Mouse (Mus musculus): ENCODE results near the gene Zfp219. TPM values are rescaled to one million over a fixed set of nuclear protein-coding genes. Genes with fewer than 3 reads are reported as not detected.

The Zfp219 gene
- polyA plus RNA-seq, 1 experiment from 2014 or later, result 33.7 TPM

GRCm38 (mm10) chr14:51983251-51983650, 37.3 kb downstream of the Zfp219 start:
- 62% methylated on average over 4 of the region's 4 CpGs for WGBS
- H3K36me3 ChIP-seq, result peaks cover 14% of the 10 kb centered on the region
- H3K9ac ChIP-seq, result no peak overlapping the region
- no peaks in the 10 kb centered on the region for H3K9me3 ChIP-seq (replicated peaks)
- H3K27me3 ChIP-seq, result no peaks in the 10 kb centered on the region
- H3K4me2 ChIP-seq (replicated peaks), result no peak overlapping the region
- no peak overlapping the region for H3K27ac ChIP-seq (replicated peaks)
- peaks cover 21% of the 10 kb centered on the region for H3K4me1 ChIP-seq
- no peak for ATAC-seq (ENCODE audit: insufficient number of reproducible peaks, low FRiP score, low TSS enrichment, low read depth)
- H3K4me3 ChIP-seq (replicated peaks), result no peak overlapping the region

- ATAC-seq (ENCODE audit: insufficient number of reproducible peaks, low FRiP score, low TSS enrichment, low read depth), result no peak
- Histone ChIP-seq H3K9ac (no peak overlapping the region), H3K9me3 (replicated peaks) (no peaks in the 10 kb centered on the region), H3K4me2 (replicated peaks) (no peak overlapping the region), H3K27ac (replicated peaks) (no peak overlapping the region), H3K4me1 (peaks cover 4% of the 10 kb centered on the region; the same call in 1 of the 2 replicates), H3K4me3 (replicated peaks) (no peak overlapping the region), H3K27me3 (no peaks in the 10 kb centered on the region), H3K36me3 (no peaks in the 10 kb centered on the region)
- 83% methylated on average over 3 of the region's 3 CpGs for WGBS
Observed at GRCm38 (mm10) chr14:51979252-51979651, 41.3 kb downstream of the Zfp219 start.

GRCm38 (mm10) chr14:51967400-51967799, 53.1 kb downstream of the Zfp219 start:
- Histone ChIP-seq H3K9me3 (replicated peaks) (no peaks in the 10 kb centered on the region), H3K4me2 (replicated peaks) (no peak overlapping the region), H3K36me3 (no peaks in the 10 kb centered on the region), H3K27ac (replicated peaks) (no peak overlapping the region), H3K4me1 (no peaks in the 10 kb centered on the region), H3K4me3 (replicated peaks) (no peak overlapping the region), H3K27me3 (no peaks in the 10 kb centered on the region), H3K9ac (no peak overlapping the region)
- 67% methylated on average over 3 of the region's 3 CpGs for WGBS
- ATAC-seq (ENCODE audit: insufficient number of reproducible peaks, low FRiP score, low TSS enrichment, low read depth), result no peak

- Histone ChIP-seq H3K4me2 (replicated peaks) (no peak overlapping the region), H3K9ac (no peak overlapping the region), H3K27me3 (no peaks in the 10 kb centered on the region), H3K4me3 (replicated peaks) (no peak overlapping the region), H3K4me1 (no peaks in the 10 kb centered on the region), H3K9me3 (replicated peaks) (no peaks in the 10 kb centered on the region), H3K27ac (replicated peaks) (no peak overlapping the region), H3K36me3 (no peaks in the 10 kb centered on the region)
- WGBS, result 82% methylated on average over 2 of the region's 2 CpGs
- no peak for ATAC-seq (ENCODE audit: insufficient number of reproducible peaks, low FRiP score, low TSS enrichment, low read depth)
Observed at GRCm38 (mm10) chr14:51960316-51960715, 60.2 kb downstream of the Zfp219 start.

Other genes starting within 250 kb of the Zfp219 start
- not detected in 2 replicates for gene Ang4, start 247.1 kb downstream of the Zfp219 start, polyA plus RNA-seq (2015; fragmentation: Nextera tagmentation; extraction: Ambion mirVana)
- not detected in 2 replicates for gene AY358078, start 220.7 kb downstream of the Zfp219 start, polyA plus RNA-seq (2015; fragmentation: Nextera tagmentation; extraction: Ambion mirVana)
- gene Ear6, start 167.0 kb downstream of the Zfp219 start, polyA plus RNA-seq (2015; fragmentation: Nextera tagmentation; extraction: Ambion mirVana), result not detected in 2 replicates
- gene Mettl17, start 135.9 kb downstream of the Zfp219 start, polyA plus RNA-seq (2015; fragmentation: Nextera tagmentation; extraction: Ambion mirVana), result 44.1 and 50.7 TPM in 2 replicates
- 5.5 and 8.1 TPM in 2 replicates for gene Slc39a2, start 127.8 kb downstream of the Zfp219 start, polyA plus RNA-seq (2015; fragmentation: Nextera tagmentation; extraction: Ambion mirVana)
- 79.3 and 98.2 TPM in 2 replicates for gene Ndrg2, start 106.6 kb downstream of the Zfp219 start, polyA plus RNA-seq (2015; fragmentation: Nextera tagmentation; extraction: Ambion mirVana)
- gene Tppp2, start 102.3 kb downstream of the Zfp219 start, polyA plus RNA-seq (2015; fragmentation: Nextera tagmentation; extraction: Ambion mirVana), result not detected in 2 replicates
- not detected in 2 replicates for gene Rnase13, start 98.0 kb downstream of the Zfp219 start, polyA plus RNA-seq (2015; fragmentation: Nextera tagmentation; extraction: Ambion mirVana)
- gene Arhgef40, start 36.0 kb downstream of the Zfp219 start, polyA plus RNA-seq (2015; fragmentation: Nextera tagmentation; extraction: Ambion mirVana), result 144 and 150 TPM in 2 replicates
- 0.53 and 0.60 TPM in 2 replicates for gene Tmem253, start 5.1 kb downstream of the Zfp219 start, polyA plus RNA-seq (2015; fragmentation: Nextera tagmentation; extraction: Ambion mirVana)
- 0.19 TPM in 1 of 2 replicates, not detected in the other for gene Olfr221, start 21.7 kb upstream of the Zfp219 start, polyA plus RNA-seq (2015; fragmentation: Nextera tagmentation; extraction: Ambion mirVana)
- 549 and 552 TPM in 2 replicates for gene Hnrnpc, start 83.3 kb upstream of the Zfp219 start, polyA plus RNA-seq (2015; fragmentation: Nextera tagmentation; extraction: Ambion mirVana)
- gene Rpgrip1, start 90.0 kb upstream of the Zfp219 start, polyA plus RNA-seq (2015; fragmentation: Nextera tagmentation; extraction: Ambion mirVana), result 57.0 and 59.8 TPM in 2 replicates
- 46.1 and 50.6 TPM in 2 replicates for gene Supt16, start 176.7 kb upstream of the Zfp219 start, polyA plus RNA-seq (2015; fragmentation: Nextera tagmentation; extraction: Ambion mirVana)
- 38.6 and 38.9 TPM in 2 replicates for gene Chd8, start 237.0 kb upstream of the Zfp219 start, polyA plus RNA-seq (2015; fragmentation: Nextera tagmentation; extraction: Ambion mirVana)

Data from embryonic facial prominence, embryonic 15.5 days (tissue).